Mouse (Mus musculus): ENCODE results near the gene Itgb6.

Itgb6 gene

DNA sequence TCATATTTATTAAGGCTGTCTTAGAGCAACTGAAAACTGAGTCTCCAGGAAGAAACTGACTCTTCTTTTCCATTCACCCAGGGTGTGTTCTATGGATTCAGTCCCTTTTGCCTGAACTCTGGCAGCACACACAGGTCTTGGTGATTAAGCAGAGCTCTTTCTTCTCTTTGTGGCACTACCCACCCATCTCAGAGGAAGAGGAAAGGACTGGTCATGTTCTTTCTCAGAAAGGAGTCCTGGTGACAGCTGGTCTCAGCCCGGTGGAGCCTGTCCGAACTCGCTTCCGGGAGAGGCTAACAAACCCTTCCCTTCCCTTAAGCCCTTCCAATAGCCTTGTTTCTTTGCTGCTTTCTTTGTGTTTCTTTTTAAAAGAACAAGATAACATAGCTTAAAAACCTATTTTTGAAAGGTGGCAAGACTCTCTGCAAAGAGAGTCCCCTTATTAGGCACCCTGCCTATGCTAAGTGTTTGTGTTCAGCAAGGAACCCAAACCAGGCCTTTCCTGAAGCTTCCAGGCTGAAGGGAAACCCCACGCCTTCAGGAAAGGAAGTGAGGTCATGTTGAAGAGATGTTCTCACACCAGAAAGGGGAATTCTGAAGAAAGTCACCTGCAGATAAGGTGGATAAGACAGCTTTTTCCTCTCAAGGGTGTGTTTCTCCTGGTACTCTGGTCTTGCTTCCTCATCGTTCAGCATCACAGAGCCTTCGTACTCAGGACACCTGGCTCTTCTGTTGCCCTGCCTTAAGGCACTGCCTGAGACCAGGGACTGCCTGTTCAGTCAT lies 11.2 kb downstream of the Itgb6 start:
- DNase-seq = no peak

DNA sequence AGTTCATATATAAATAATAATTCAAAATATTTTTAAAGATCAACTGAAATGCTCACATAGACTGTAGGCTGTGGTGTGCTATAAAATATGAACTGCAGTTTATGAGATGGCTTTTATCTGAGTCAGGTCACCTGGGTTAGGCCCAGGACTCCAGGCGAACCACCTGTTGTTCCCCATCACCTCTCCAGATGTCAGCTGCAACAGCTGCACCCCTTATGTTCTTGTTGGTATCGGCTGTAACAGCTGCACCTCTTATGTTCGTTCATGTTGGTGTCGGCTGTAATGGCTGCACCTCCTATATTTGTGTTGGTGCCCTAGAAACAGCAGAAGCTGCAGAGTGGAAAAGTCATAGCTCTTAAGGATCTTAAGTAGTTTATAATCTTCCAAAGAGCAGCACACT lies 12.1 kb downstream of the Itgb6 start:
- no peak for DNase-seq

GRCm38 (mm10) chr2:60708671-60709070 lies 13.8 kb downstream of the Itgb6 start:
- DNase-seq = no peak

GRCm38 (mm10) chr2:60706866-60707265 lies 15.6 kb downstream of the Itgb6 start:
- DNase-seq = no peak

DNA sequence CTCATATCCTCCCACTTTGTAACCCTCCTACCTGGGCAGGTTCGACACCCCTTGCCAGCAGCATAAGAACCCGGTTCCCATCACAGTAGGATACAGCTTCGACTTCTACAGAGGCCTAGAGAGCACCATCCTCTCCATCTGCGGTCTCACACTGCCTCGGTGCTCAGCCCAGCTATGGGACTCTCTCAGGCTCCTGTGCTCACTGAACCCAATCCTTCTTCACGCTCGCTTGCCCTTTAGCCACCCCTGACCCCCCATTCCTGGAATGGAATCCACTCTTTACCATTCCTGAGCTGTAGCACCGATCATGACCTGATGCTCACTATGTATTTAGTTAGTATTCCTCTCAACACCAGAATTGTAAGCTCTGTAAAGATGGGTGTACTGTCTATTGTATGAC lies 17.0 kb downstream of the Itgb6 start:
- DNase-seq = no peak

- no peak for DNase-seq
Observed at GRCm38 (mm10) chr2:60703315-60703714, 19.1 kb downstream of the Itgb6 start.

DNA sequence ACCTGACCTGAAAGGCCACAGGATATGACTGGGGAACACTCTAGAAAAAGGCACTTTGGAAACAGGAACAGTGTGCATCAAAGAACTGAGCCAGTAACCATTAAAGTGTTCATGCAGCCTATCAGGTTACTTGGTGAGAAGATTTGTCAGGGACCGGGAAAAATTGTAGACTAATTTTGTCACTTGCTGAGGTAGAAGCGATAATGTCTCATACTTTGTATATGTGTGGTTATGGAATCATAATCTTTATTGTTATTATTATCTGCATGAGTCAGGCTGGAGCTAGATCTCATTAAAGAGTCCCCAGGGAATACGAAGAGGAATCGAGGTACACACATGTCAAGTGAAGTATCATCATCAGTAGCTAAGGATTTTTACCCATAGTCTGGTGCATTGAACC lies 21.5 kb downstream of the Itgb6 start:
- DNase-seq = no peak

GRCm38 (mm10) chr2:60700013-60700412 lies 22.4 kb downstream of the Itgb6 start:
- no peak for DNase-seq

- no peak for DNase-seq
Observed at GRCm38 (mm10) chr2:60699591-60699990, 22.9 kb downstream of the Itgb6 start.

GRCm38 (mm10) chr2:60698155-60698554 lies 24.3 kb downstream of the Itgb6 start:
- no peak for DNase-seq

DNA sequence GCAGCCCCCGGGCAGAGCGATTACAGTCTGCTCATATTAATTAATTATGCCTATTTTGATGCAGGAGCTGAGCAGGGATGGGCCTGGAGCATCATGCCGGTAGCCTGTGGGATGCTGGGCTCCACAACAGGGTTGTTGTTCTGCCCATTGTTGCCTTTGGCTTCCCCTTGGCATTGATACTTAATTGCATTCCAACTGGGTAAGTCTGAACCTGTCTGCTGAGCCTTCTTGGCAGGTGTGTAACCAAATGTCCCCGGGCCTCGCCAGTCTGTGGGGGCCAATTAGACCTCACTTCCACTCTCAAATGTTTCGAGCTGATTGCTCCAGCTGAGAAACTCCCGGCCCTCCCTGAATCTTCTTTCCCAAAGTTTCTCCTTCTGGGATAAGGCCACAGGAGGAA lies 24.9 kb downstream of the Itgb6 start:
- DNase-seq = no peak

- DNase-seq = no peak
Observed at GRCm38 (mm10) chr2:60696559-60696958, 25.9 kb downstream of the Itgb6 start.

GRCm38 (mm10) chr2:60695706-60696105 lies 26.7 kb downstream of the Itgb6 start:
- DNase-seq = no peak

- DNase-seq = no peak
Observed at GRCm38 (mm10) chr2:60694563-60694962, 27.9 kb downstream of the Itgb6 start.

GRCm38 (mm10) chr2:60692239-60692638 lies 30.2 kb downstream of the Itgb6 start:
- DNase-seq = no peak

- DNase-seq = no peak
Observed at GRCm38 (mm10) chr2:60690212-60690611, 32.2 kb downstream of the Itgb6 start.

- DNase-seq = no peak
Observed at GRCm38 (mm10) chr2:60688944-60689615, 33.4 kb downstream of the Itgb6 start.

GRCm38 (mm10) chr2:60688150-60688549 lies 34.3 kb downstream of the Itgb6 start:
- no peak for DNase-seq

DNA sequence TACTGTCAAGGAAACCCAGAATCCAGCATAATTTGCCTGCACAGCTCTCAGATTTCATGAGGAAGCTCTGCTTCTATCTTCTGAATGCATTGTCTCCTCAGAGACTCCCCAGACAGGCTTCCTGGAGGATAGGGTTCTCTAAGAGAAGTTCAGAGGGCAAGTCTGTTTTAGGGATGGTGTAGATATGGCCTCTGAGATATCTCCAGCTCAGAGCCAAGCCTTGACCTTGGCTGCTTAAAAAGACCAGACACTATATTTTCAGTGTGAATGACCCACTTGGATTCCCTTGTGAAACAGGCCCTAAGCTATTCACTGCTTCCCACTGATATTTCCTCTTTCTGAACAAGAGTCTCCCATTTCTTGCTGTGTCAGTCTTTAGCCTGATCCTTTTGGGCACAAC lies 36.5 kb downstream of the Itgb6 start:
- DNase-seq = no peak

DNA sequence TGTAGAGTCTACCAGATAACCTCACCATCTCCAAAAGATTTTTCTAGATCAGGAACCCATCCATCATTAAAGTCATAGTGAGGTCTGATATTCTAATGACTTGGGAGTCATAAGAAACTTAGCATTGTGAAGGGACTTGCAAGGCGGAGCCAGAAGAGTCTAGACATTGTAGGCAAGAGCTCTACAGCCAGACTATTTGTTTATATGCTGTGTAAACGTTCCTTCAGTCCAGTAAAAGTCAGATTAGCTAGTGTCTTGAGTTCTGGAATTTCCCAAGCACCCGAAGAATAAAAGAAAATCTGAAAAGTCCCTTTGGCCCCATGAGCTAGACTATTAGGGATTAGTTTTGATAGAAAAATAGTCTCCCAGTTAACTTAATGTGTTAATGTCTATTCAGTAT lies 38.3 kb downstream of the Itgb6 start:
- DNase-seq = no peak

- DNase-seq = no peak
Observed at GRCm38 (mm10) chr2:60682554-60682953, 39.9 kb downstream of the Itgb6 start.

DNA sequence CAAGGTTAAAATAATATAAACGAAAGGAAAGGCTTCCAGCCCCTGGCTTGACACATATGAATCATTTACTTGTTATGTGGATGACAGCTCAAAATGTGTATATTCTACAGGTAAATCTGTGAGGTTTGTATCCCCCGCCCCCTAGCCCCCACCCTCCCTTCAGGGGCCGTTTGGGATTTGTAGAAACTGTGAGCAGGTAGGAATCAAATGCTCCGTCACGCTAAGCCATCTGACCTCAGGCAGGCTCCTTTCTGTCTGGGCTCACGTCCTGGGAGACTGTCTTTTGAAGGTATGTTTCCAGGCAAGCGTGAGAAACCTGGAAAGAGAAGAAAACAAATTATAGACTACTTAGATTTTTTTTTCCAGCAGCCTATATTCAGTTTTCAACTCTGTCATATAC lies 48.0 kb downstream of the Itgb6 start:
- DNase-seq = no peak

DNA sequence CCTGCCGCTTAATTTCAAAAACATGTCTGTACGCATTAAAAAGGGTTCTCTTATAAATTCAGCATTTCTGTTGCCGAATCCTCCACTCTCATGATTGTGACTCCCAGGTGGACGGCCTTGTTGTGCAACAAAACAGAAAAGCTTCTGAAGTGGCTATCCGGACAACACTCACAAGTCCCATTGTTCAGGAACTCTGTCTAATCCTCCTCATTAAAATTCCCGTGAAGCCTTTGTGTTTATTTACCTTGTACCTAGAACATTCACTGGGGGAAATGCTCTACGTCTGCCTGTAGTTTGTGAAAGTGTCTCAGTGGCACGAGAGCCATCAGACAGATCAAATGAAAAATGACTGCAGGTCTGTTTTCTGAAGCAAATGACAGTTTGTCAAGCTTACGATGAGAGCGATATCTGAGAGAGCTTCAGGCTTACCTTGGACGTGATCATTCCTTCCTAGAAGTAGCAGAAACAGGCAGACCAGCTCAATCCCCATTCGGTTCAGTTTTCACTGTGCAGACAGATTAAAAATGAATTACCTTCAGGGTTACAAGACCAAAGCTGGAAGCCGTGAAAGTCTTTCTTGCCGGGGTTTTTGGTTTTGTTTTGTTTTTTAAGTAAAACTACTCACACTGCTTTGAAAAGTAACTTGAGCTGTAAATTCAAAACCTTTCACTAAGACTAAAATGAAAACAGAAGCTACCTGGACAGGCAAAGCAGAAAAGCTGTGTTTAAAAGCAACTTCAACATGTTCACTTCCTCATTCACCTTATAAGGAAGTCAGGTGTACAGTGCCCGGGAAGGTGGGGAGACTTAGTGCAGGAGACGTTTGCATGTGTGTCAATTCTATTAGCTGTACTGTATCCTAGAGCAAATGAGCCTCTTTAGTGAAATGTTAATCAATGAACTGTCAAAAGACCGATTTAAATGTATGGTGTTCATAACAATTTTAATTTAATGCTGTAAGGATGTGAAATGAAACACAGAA lies 49.2 kb downstream of the Itgb6 start:
- no peak for DNase-seq

Measured in B cell, adult 2 months (primary cell).